ENCODE assay signal across 8 mouse cellular contexts in the genomic region with DNA sequence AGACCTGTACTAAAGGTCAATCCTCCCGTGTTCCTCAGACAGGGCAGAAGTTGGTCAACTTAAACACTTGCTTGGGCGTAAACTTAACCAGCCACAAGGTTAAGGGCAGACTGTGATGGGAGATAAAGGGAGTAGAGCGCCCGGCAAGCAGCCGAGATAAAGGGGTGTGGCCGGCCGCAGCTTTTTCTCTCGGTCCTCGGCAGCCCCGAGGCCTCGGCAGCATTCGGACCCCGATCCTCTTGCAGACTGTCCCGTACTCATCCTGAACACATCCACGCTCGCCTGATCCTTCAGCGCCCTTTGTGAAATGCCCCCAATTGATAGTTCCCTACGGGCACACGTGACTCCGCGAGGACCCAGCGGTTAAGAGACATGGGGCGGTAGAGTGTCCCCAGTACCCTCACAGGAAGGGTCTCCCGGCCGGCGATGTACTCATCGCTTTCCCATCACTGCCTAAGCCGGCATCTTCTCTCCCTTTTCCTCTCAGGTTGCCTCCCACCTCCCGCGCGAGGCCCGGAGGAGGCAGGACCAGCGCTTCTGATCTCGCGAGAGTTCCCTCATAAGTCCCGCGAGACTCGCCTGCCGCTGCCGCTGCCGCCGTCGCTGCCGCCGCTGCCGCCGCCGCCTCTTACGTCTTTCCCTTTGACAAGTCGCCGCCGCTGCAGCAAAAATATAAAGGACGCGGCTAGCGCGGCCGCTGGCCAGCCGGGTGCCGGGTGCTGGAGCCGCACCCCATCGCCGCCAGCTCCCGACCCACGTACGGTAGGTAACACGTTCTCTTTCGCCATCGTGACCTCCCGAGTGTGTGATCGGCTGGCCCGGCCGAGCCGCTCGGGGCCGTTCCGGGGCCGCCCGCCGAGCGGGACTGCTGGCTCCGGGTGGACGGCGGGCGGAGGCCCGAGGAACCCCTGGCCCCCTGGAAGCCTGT. TPM values are rescaled to one million over a fixed set of nuclear protein-coding genes. Genes with fewer than 3 reads are reported as not detected.
DNase-seq lines count a peak whose midpoint lies in the region; ATAC-seq and TF ChIP-seq lines count a peak whose summit lies in the region.

A gene (plus strand): TSS at position 591 of the 928 bp plus-strand sequence.

- no peaks in the 10 kb centered on the region for H3K9me3 ChIP-seq in ES-Bruce4 (replicated peaks; ENCODE audit: control insufficient read depth, insufficient read depth, low read length, poor library complexity, severe bottlenecking)
- no peaks in the 10 kb centered on the region for H3K9me3 ChIP-seq in forebrain, embryonic 14.5 days (replicated peaks; ENCODE audit: control insufficient read depth, low read length)
- no peaks in the 10 kb centered on the region for H3K9me3 ChIP-seq in neural tube, embryonic 15.5 days (replicated peaks)

- H3K27ac ChIP-seq in ES-Bruce4 (ENCODE audit: insufficient read depth, low read length), result peak within 1 kb of the TSS; percentile 67; the same call in 1 of the 2 replicates
- H3K27ac ChIP-seq in forebrain, embryonic 14.5 days (ENCODE audit: low read depth, low read length), result peak within 1 kb of the TSS; percentile 97
- H3K27ac ChIP-seq in neural tube, embryonic 15.5 days (replicated peaks), result peak within 1 kb of the TSS; percentile 98

- peak within 1 kb of the TSS; percentile 85 for H3K9ac ChIP-seq in ES-Bruce4 (ENCODE audit: low read depth, poor library complexity, severe bottlenecking)
- peak within 1 kb of the TSS; percentile 98 for H3K9ac ChIP-seq in forebrain, embryonic 14.5 days (ENCODE audit: low read length)
- peak within 1 kb of the TSS; percentile 97 for H3K9ac ChIP-seq in neural tube, embryonic 15.5 days (replicated peaks)

- no peaks in the 10 kb centered on the region for H3K36me3 ChIP-seq in ES-Bruce4 (ENCODE audit: control insufficient read depth, insufficient read depth, low read length, poor library complexity, severe bottlenecking)
- H3K36me3 ChIP-seq in forebrain, embryonic 14.5 days (ENCODE audit: control insufficient read depth, insufficient read depth, low read length), result no peaks in the 10 kb centered on the region
- H3K36me3 ChIP-seq in neural tube, embryonic 15.5 days, result no peaks in the 10 kb centered on the region

- TF ChIP-seq POLR2A in ES-Bruce4 (IDR thresholded peaks at IDR 0.05; ENCODE audit: insufficient read depth, low read length), result peak; percentile 53

- WGBS in forebrain, embryonic 14.5 days, result under 1% methylated on average over 77 of the region's 85 CpGs
- under 1% methylated on average over 85 of the region's 85 CpGs for WGBS in neural tube, embryonic 15.5 days

- H3K4me3 ChIP-seq in ES-Bruce4 (ENCODE audit: low read depth, low read length), result peak within 1 kb of the TSS; percentile 91
- peak within 1 kb of the TSS; percentile 98 for H3K4me3 ChIP-seq in forebrain, embryonic 14.5 days (ENCODE audit: low read depth, low read length)
- H3K4me3 ChIP-seq in neural tube, embryonic 15.5 days (replicated peaks), result peak within 1 kb of the TSS; percentile 94

- peak within 1 kb of the TSS; percentile 78 for H3K4me2 ChIP-seq in forebrain, embryonic 14.5 days (ENCODE audit: low read length)
- H3K4me2 ChIP-seq in neural tube, embryonic 15.5 days, result peak within 1 kb of the TSS; percentile 73

- peak; percentile 91 for ATAC-seq in cerebellum, adult (ENCODE audit: insufficient number of reproducible peaks, low FRiP score, low TSS enrichment)
- peak; percentile 92 for ATAC-seq in forebrain, embryonic 14.5 days
- ATAC-seq in neural tube, embryonic 15.5 days (ENCODE audit: low FRiP score), result peak; percentile 91

- TF ChIP-seq EP300 in ES-Bruce4 (IDR thresholded peaks at IDR 0.05; ENCODE audit: insufficient read depth, low read depth, low read length), result no peak

- H3K27me3 ChIP-seq in ES-Bruce4 (ENCODE audit: control insufficient read depth, insufficient read depth, low read length, poor library complexity, severe bottlenecking), result no peaks in the 10 kb centered on the region
- H3K27me3 ChIP-seq in forebrain, embryonic 14.5 days (replicated peaks; ENCODE audit: control insufficient read depth, insufficient read depth, low read length), result no peaks in the 10 kb centered on the region
- H3K27me3 ChIP-seq in neural tube, embryonic 15.5 days (replicated peaks), result no peaks in the 10 kb centered on the region

- intact Hi-C loops in heart, postnatal 14 days (cut with DNase I), result loop anchor here (5.0 kb wide), 2 partner anchors 73 to 138 kb away; no protein-coding TSS in a partner anchor

- no peaks in the 10 kb centered on the region for H3K4me1 ChIP-seq in ES-Bruce4 (ENCODE audit: control insufficient read depth, insufficient read depth, low read length)
- H3K4me1 ChIP-seq in forebrain, embryonic 14.5 days (ENCODE audit: control insufficient read depth, insufficient read depth, low read length), result peaks cover 14% of the 10 kb centered on the region
- peaks cover 23% of the 10 kb centered on the region for H3K4me1 ChIP-seq in neural tube, embryonic 15.5 days

- DNase-seq in forebrain, embryonic 14.5 days (ENCODE audit: low spot score), result peak; percentile 98
- peak; percentile 96 for DNase-seq in heart, postnatal 14 days
- DNase-seq in layer of hippocampus, adult 11-12 months (ENCODE audit: low spot score), result peak; percentile 96
- DNase-seq in lung, adult 18-20 months, result peak; percentile 95 to 97
- peak; percentile 97 for DNase-seq in testis, postnatal 14 days (ENCODE audit: low spot score)

- no peak for TF ChIP-seq CTCF in ES-Bruce4 (IDR thresholded peaks at IDR 0.05; ENCODE audit: low read depth, low read length)

RNA-seq across cellular contexts. Expression of the gene that starts here (rescaled TPM):
- polyA plus RNA-seq in ES-Bruce4 (2011; ENCODE audit: insufficient read depth, insufficient read length, low read depth, missing spikeins), result 39.9 and 47.2 TPM in 2 replicates
- 31.9 and 44.3 TPM in 2 replicates for polyA plus RNA-seq in forebrain, embryonic 14.5 days (2014; fragmentation: Nextera tagmentation; extraction: Ambion mirVana)
- total RNA-seq in heart, postnatal 14 days (2021), result 10 to 100 TPM; 44.1 to 48.3 TPM
- polyA plus RNA-seq in neural tube, embryonic 15.5 days (2015; fragmentation: Nextera tagmentation; extraction: Ambion mirVana), result 36.4 and 42.0 TPM in 2 replicates

Comparison
In these comparisons a context has a peak if more than half of its experiments do, and no peak if none do; other contexts are left out.
1. Peak in every context shown above with its lines: DNase-seq, ATAC-seq, H3K4me3 ChIP-seq and H3K27ac ChIP-seq.